Mouse (Mus musculus) intestine, embryonic 15.5 days (tissue): ENCODE measurements at regions not wholly inside any gene's neighbourhood (a gene's known extent, or its start where the extent isn't known, plus 50 kb on each side); places are given as distances from the start of the nearest gene placed in this dataset.

Experiments
- ATAC-seq: fragments of 200-750 bp; cut with Nextera tagmentation; 2 replicates; pipeline ENCODE4 v1.8.0; 2017; ENCODE audit warnings: moderate TSS enrichment, moderate library complexity
- H3K27ac ChIP-seq: fragments of 300-500 bp; sonication (generic); 2 replicates; pipeline ENCODE4 v1.5.1; 2015; ENCODE audit warnings: mild to moderate bottlenecking, inconsistent platforms
- H3K27me3 ChIP-seq: fragments of 300-500 bp; sonication (generic); replicated peaks from 2 replicates; pipeline ENCODE4 v1.6.1; 2015; ENCODE audit warnings: inconsistent platforms
- H3K36me3 ChIP-seq: fragments of 300-500 bp; sonication (generic); 2 replicates; pipeline ENCODE4 v1.6.1; 2015; ENCODE audit warnings: inconsistent platforms
- H3K4me1 ChIP-seq: fragments of 300-500 bp; sonication (generic); replicated peaks from 2 replicates; pipeline ENCODE4 v1.6.1; 2015; ENCODE audit warnings: inconsistent platforms
- H3K4me2 ChIP-seq: fragments of 300-500 bp; sonication (generic); replicated peaks from 2 replicates; pipeline ENCODE4 v1.6.1; 2015; ENCODE audit warnings: mild to moderate bottlenecking, inconsistent platforms
- H3K4me3 ChIP-seq: fragments of 300-500 bp; sonication (generic); replicated peaks from 2 replicates; pipeline ENCODE4 v1.5.1; 2015; ENCODE audit warnings: inconsistent platforms
- H3K9ac ChIP-seq: fragments of 300-500 bp; sonication (generic); 2 replicates; pipeline ENCODE4 v1.6.1; 2015; ENCODE audit warnings: inconsistent platforms
- H3K9me3 ChIP-seq: fragments of 300-500 bp; sonication (generic); 2 replicates; pipeline ENCODE4 v1.6.1; 2016; ENCODE audit warnings: inconsistent platforms
- WGBS: fragments of 180-500 bp; shearing (Covaris S2); methylation state at CpG from one replicate; pipeline ENCODE4 v1.1.7; 2015; 5-methylcytosine and 5-hydroxymethylcytosine counted together

GRCm38 (mm10) chr11:63565471-63566232 is 356.4 kb downstream of the Hs3st3b1 start:
- Histone ChIP-seq H3K9ac (no peak overlapping the region), H3K36me3 (no peaks in the 10 kb centered on the region), H3K4me1 (no peaks in the 10 kb centered on the region), H3K4me3 (no peak overlapping the region), H3K4me2 (no peak overlapping the region), H3K9me3 (no peaks in the 10 kb centered on the region), H3K27me3 (no peaks in the 10 kb centered on the region), H3K27ac (no peak overlapping the region)
- 66% methylated on average over 8 of the region's 8 CpGs for WGBS
- no peak for ATAC-seq

GRCm38 (mm10) chr11:63569785-63570479 is 352.2 kb downstream of the Hs3st3b1 start:
- 40% methylated on average over 15 of the region's 15 CpGs for WGBS
- Histone ChIP-seq H3K4me1 (no peaks in the 10 kb centered on the region), H3K27me3 (no peaks in the 10 kb centered on the region), H3K4me2 (no peak overlapping the region), H3K27ac (no peak overlapping the region), H3K9ac (no peak overlapping the region), H3K36me3 (no peaks in the 10 kb centered on the region), H3K9me3 (no peaks in the 10 kb centered on the region), H3K4me3 (no peak overlapping the region)
- no peak for ATAC-seq

GRCm38 (mm10) chr11:63570646-63571045 is 351.4 kb downstream of the Hs3st3b1 start:
- Histone ChIP-seq H3K4me1 (no peaks in the 10 kb centered on the region), H3K27me3 (no peaks in the 10 kb centered on the region), H3K36me3 (no peaks in the 10 kb centered on the region), H3K9ac (no peak overlapping the region), H3K9me3 (no peaks in the 10 kb centered on the region), H3K4me3 (no peak overlapping the region), H3K4me2 (no peak overlapping the region), H3K27ac (no peak overlapping the region)
- WGBS = 93% methylated on average over 1 of the region's 1 CpGs
- no peak for ATAC-seq

- H3K4me1 ChIP-seq = no peaks in the 10 kb centered on the region
- no peaks in the 10 kb centered on the region for H3K36me3 ChIP-seq
- H3K4me3 ChIP-seq = no peak overlapping the region
- H3K27me3 ChIP-seq = no peaks in the 10 kb centered on the region
- ATAC-seq = no peak
- H3K9me3 ChIP-seq = no peaks in the 10 kb centered on the region
- no peak overlapping the region for H3K9ac ChIP-seq
- WGBS = 30% methylated on average over 2 of the region's 2 CpGs
- H3K27ac ChIP-seq = no peak overlapping the region
- no peak overlapping the region for H3K4me2 ChIP-seq
These were observed 348.8 kb downstream of the Hs3st3b1 start for GRCm38 (mm10) chr11:63573271-63573670.

DNA sequence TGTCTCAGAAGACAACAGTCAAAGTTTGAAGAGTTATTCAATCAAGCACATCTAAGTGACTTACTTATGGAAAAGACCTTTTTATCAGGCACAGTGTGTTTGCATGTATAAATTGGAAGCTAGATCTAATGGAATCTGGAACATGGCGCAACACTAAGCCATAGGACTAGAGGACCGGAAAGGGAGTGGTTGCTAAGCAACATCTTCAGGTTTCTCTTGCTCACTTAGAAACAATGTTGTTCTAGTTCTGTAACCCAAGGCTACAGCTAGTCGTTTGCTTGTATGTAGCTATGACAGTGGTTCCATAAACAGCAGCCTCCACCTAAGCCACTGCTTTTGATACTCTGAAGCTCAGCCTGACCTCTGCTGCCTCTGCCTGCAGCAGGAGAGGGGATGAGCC is 338.8 kb downstream of the Hs3st3b1 start:
- H3K9ac ChIP-seq = no peak overlapping the region
- H3K36me3 ChIP-seq = no peaks in the 10 kb centered on the region
- WGBS = 75% methylated on average over 3 of the region's 3 CpGs
- H3K27ac ChIP-seq = no peak overlapping the region
- ATAC-seq = no peak
- H3K4me1 ChIP-seq = no peaks in the 10 kb centered on the region
- H3K9me3 ChIP-seq = no peaks in the 10 kb centered on the region
- no peak overlapping the region for H3K4me3 ChIP-seq
- H3K4me2 ChIP-seq = no peak overlapping the region
- no peaks in the 10 kb centered on the region for H3K27me3 ChIP-seq

DNA sequence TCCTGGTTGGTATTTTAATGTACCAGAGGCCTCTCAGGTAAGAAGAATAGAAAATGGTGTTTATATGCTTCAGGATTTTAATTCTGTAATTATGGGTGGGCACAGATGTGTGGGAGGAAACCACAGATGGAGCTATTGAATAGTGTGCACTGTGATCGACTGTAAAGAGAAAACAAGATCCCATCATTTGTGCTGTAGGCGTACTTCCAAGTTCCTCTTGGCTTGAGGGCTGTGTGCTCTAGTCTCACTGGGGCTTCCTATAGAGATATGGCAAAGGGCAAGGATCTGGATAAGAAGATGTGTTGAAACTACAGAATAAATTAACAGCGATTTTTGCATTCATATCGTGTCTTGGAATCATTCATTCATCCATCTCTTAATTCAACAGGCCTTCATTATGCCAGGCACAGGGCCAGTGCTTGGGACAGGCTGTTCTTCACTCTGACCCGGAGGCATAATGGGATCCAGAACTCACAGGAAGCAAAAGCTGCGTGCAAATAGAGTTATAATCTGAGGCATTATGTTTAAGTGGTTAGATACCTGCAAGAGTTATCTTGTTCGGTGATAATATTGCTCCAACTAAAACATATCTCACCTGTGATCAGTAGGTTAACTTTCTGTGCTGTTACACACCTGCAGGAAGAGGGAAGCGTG is 336.7 kb downstream of the Hs3st3b1 start:
- no peak for ATAC-seq
- Histone ChIP-seq H3K4me2 (no peak overlapping the region), H3K4me1 (no peaks in the 10 kb centered on the region), H3K9me3 (no peaks in the 10 kb centered on the region), H3K9ac (no peak overlapping the region), H3K27me3 (no peaks in the 10 kb centered on the region), H3K27ac (no peak overlapping the region), H3K36me3 (no peaks in the 10 kb centered on the region), H3K4me3 (no peak overlapping the region)
- 81% methylated on average over 8 of the region's 8 CpGs for WGBS

DNA sequence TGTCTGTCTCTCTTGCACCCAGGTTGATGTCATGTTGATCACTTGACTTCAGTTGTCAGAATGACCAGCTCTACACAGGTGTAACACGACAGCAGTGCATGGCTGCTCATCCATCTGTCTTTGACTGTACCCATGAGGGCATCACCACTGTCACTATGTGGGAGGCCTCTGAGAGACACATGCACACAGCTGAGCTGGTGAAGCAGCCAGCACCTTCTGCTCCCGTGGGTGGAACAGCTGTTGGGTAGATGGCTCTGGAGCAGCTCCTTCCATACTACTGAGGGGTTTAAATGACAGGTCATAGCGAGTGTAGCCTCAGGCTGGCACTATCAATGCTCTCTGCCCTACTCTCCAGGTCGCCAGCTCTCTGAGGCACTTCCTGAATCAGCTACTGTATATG is 301.9 kb downstream of the Hs3st3b1 start:
- H3K4me1 ChIP-seq = no peaks in the 10 kb centered on the region
- H3K9ac ChIP-seq = no peak overlapping the region
- no peak overlapping the region for H3K27ac ChIP-seq
- H3K27me3 ChIP-seq = no peaks in the 10 kb centered on the region
- no peak overlapping the region for H3K4me2 ChIP-seq
- ATAC-seq = no peak
- WGBS = 79% methylated on average over 4 of the region's 4 CpGs
- no peak overlapping the region for H3K4me3 ChIP-seq
- H3K36me3 ChIP-seq = no peaks in the 10 kb centered on the region
- H3K9me3 ChIP-seq = no peaks in the 10 kb centered on the region

GRCm38 (mm10) chr11:63630336-63630735 is 291.8 kb downstream of the Hs3st3b1 start:
- H3K4me3 ChIP-seq = no peak overlapping the region
- H3K4me1 ChIP-seq = no peaks in the 10 kb centered on the region
- H3K9ac ChIP-seq = no peak overlapping the region
- no peaks in the 10 kb centered on the region for H3K36me3 ChIP-seq
- no peaks in the 10 kb centered on the region for H3K9me3 ChIP-seq
- no peaks in the 10 kb centered on the region for H3K27me3 ChIP-seq
- no peak for ATAC-seq
- WGBS = 76% methylated on average over 11 of the region's 11 CpGs
- no peak overlapping the region for H3K27ac ChIP-seq
- no peak overlapping the region for H3K4me2 ChIP-seq

GRCm38 (mm10) chr11:63657057-63657456 is 265.0 kb downstream of the Hs3st3b1 start:
- Histone ChIP-seq H3K9me3 (no peaks in the 10 kb centered on the region), H3K27me3 (no peaks in the 10 kb centered on the region), H3K4me2 (no peak overlapping the region), H3K4me1 (no peaks in the 10 kb centered on the region), H3K27ac (no peak overlapping the region), H3K9ac (no peak overlapping the region), H3K36me3 (no peaks in the 10 kb centered on the region), H3K4me3 (no peak overlapping the region)
- 79% methylated on average over 9 of the region's 9 CpGs for WGBS
- ATAC-seq = no peak

- 59% methylated on average over 12 of the region's 12 CpGs for WGBS
These were observed 256.7 kb downstream of the Hs3st3b1 start for GRCm38 (mm10) chr11:63665268-63665934.

DNA sequence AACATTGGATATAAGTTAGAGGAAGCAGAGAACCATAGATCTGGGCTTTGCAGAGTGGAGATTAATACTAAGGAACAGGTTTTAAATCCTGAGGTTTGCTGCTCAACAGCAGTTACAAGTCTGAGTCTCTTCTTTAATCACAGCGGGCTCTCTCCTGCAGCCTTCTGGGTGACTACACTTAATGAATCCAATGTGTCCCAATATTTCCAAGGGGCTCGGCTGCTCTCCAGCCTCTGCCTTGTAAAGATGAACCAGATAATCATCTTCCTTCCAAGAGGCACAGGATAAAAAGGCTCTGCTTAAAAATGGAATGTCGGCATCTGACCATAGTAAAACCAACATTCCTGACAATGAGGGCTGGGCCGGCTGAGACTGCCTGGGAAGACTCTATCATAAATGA is 251.6 kb downstream of the Hs3st3b1 start:
- no peak overlapping the region for H3K4me2 ChIP-seq
- H3K4me1 ChIP-seq = no peaks in the 10 kb centered on the region
- 62% methylated on average over 4 of the region's 4 CpGs for WGBS
- H3K27ac ChIP-seq = no peak overlapping the region
- ATAC-seq = no peak
- no peak overlapping the region for H3K4me3 ChIP-seq
- no peaks in the 10 kb centered on the region for H3K9me3 ChIP-seq
- H3K9ac ChIP-seq = no peak overlapping the region
- H3K27me3 ChIP-seq = no peaks in the 10 kb centered on the region
- no peaks in the 10 kb centered on the region for H3K36me3 ChIP-seq

More at GRCm38 (mm10) chr11:63665268-63665934, 256.7 kb downstream of the Hs3st3b1 start:
- Histone ChIP-seq H3K27ac (no peak overlapping the region), H3K4me2 (no peak overlapping the region), H3K4me1 (no peaks in the 10 kb centered on the region), H3K9me3 (no peaks in the 10 kb centered on the region), H3K36me3 (no peaks in the 10 kb centered on the region), H3K4me3 (no peak overlapping the region), H3K27me3 (no peaks in the 10 kb centered on the region), H3K9ac (no peak overlapping the region)
- ATAC-seq = no peak

GRCm38 (mm10) chr11:63671816-63672215 is 250.3 kb downstream of the Hs3st3b1 start:
- WGBS = 57% methylated on average over 2 of the region's 2 CpGs
- Histone ChIP-seq H3K9ac (no peak overlapping the region), H3K27ac (no peak overlapping the region), H3K4me2 (no peak overlapping the region), H3K4me1 (no peaks in the 10 kb centered on the region), H3K9me3 (no peaks in the 10 kb centered on the region), H3K36me3 (no peaks in the 10 kb centered on the region), H3K27me3 (no peaks in the 10 kb centered on the region), H3K4me3 (no peak overlapping the region)
- ATAC-seq = no peak
